23 mouse cellular contexts compared by ENCODE assay signal in genomic region chr5:34585216-34585615, GRCm38 (mm10). TPM values are rescaled to one million over a fixed set of nuclear protein-coding genes. Genes with fewer than 3 reads are reported as not detected.
DNase-seq lines count a peak whose midpoint lies in the region; ATAC-seq and TF ChIP-seq lines count a peak whose summit lies in the region.
"Had no signal": no experiment of that assay in that cellular context is flagged by ENCODE, and none has a peak within 500 bp of the region (broad histone marks: within the 10 kb centered on the region; RNA-seq: fewer than 3 reads in every experiment).

No protein-coding gene starts in this region.

- no peak for DNase-seq in cerebellum, adult 2 months
- no peak for DNase-seq in cerebellum, adult 18-20 months
- no peak for DNase-seq in liver
- peak; percentile 38 for DNase-seq in retina, postnatal 1 day
- no peak for DNase-seq in retina, embryonic 14.5 days (ENCODE audit: low spot score)
- DNase-seq: adrenal gland, adult 8-10 months; adrenal gland, postnatal 25 days; cerebellum, adult 8-10 months; cerebellum, postnatal 10 days; cerebellum, postnatal 36 days; embryo, embryonic 11 days; gastrocnemius, postnatal 25 days; heart, adult 2 months had no signal

- H3K4me1 ChIP-seq in cerebellum, adult 2 months (ENCODE audit: control insufficient read depth, insufficient read depth, low read length): peaks cover 34% of the 10 kb centered on the region
- H3K4me1 ChIP-seq in liver, embryonic 12.5 days: peaks cover 90% of the 10 kb centered on the region

- no peak for TF ChIP-seq CTCF in cerebellum, adult 2 months (IDR thresholded peaks at IDR 0.05; ENCODE audit: borderline replicate concordance, insufficient read depth, low read depth, low read length)

- H3K4me3 ChIP-seq in cerebellum, adult 2 months (replicated peaks; ENCODE audit: insufficient read depth, low read depth, low read length): no peak overlapping the region
- H3K4me3 ChIP-seq in liver, embryonic 12.5 days: no peak overlapping the region
- H3K4me3 ChIP-seq: embryonic facial prominence, embryonic 10.5 days; embryonic facial prominence, embryonic 13.5 days; erythroblast, embryonic 14.5 days; forebrain, embryonic 12.5 days; forebrain, embryonic 15.5 days; heart, adult 2 months; heart, embryonic 10.5 days; hindbrain, embryonic 12.5 days; hindbrain, embryonic 15.5 days had no signal

- H3K36me3 ChIP-seq in liver, embryonic 12.5 days: peaks cover 36% of the 10 kb centered on the region
- H3K36me3 ChIP-seq: forebrain, embryonic 12.5 days; forebrain, embryonic 15.5 days; heart, embryonic 10.5 days; hindbrain, embryonic 15.5 days had no signal

- WGBS in cerebellum, adult 2 months: 25% methylated on average over 5 of the region's 5 CpGs
- 75% methylated on average over 5 of the region's 5 CpGs for WGBS in liver, embryonic 12.5 days (ENCODE audit: insufficient replicate concordance)

- peak overlapping the region; percentile 54; the same call in 1 of the 2 replicates for H3K27ac ChIP-seq in cerebellum, adult 2 months (ENCODE audit: insufficient read depth, low read length)
- peak overlapping the region; percentile 3; the same call in 1 of the 2 replicates for H3K27ac ChIP-seq in liver, embryonic 12.5 days
- H3K27ac ChIP-seq: embryonic facial prominence, embryonic 10.5 days; embryonic facial prominence, embryonic 13.5 days; forebrain, embryonic 12.5 days; forebrain, embryonic 15.5 days; heart, adult 2 months; heart, embryonic 10.5 days; hindbrain, embryonic 12.5 days; hindbrain, embryonic 15.5 days had no signal

- no peaks in the 10 kb centered on the region for H3K9me3 ChIP-seq in liver, embryonic 12.5 days (replicated peaks)
- H3K9me3 ChIP-seq: embryonic facial prominence, embryonic 10.5 days; embryonic facial prominence, embryonic 13.5 days; forebrain, embryonic 12.5 days; forebrain, embryonic 15.5 days; heart, embryonic 10.5 days; hindbrain, embryonic 12.5 days; hindbrain, embryonic 15.5 days had no signal

- no peak for ATAC-seq in liver, embryonic 12.5 days
- ATAC-seq: activated CD4-positive, CD25-positive, alpha-beta regulatory T cell, adult 4 months; forebrain, embryonic 15.5 days had no signal

- no peak overlapping the region for H3K4me2 ChIP-seq in liver, embryonic 12.5 days
- H3K4me2 ChIP-seq: embryonic facial prominence, embryonic 13.5 days; forebrain, embryonic 12.5 days; forebrain, embryonic 15.5 days; hindbrain, embryonic 12.5 days; hindbrain, embryonic 15.5 days had no signal

- TF ChIP-seq POLR2A in cerebellum, adult 2 months (IDR thresholded peaks at IDR 0.05; ENCODE audit: borderline replicate concordance, insufficient read depth, low read length): no peak

- no peaks in the 10 kb centered on the region for H3K27me3 ChIP-seq in cerebellum, adult 2 months (ENCODE audit: control insufficient read depth, insufficient read depth, low read length)
- no peaks in the 10 kb centered on the region for H3K27me3 ChIP-seq in liver, embryonic 12.5 days (replicated peaks)
- H3K27me3 ChIP-seq: embryonic facial prominence, embryonic 13.5 days; forebrain, embryonic 12.5 days; forebrain, embryonic 15.5 days; hindbrain, embryonic 12.5 days; hindbrain, embryonic 15.5 days had no signal

- H3K9ac ChIP-seq in liver, embryonic 12.5 days: no peak overlapping the region
- H3K9ac ChIP-seq: embryonic facial prominence, embryonic 13.5 days; forebrain, embryonic 12.5 days; forebrain, embryonic 15.5 days; hindbrain, embryonic 12.5 days; hindbrain, embryonic 15.5 days had no signal

RNA-seq across cellular contexts. Expression of gene Add1, which starts 11.8 kb away (rescaled TPM):
- 303 and 315 TPM in 2 replicates for polyA plus RNA-seq in cerebellum, adult 2 months (2012; rRNA removed)
- polyA plus RNA-seq in liver, embryonic 12.5 days (2016; fragmentation: Nextera tagmentation; extraction: Ambion mirVana): 164 and 166 TPM in 2 replicates

RNA-seq across cellular contexts. Expression of gene Mfsd10, which starts 51.8 kb away (rescaled TPM):
- polyA plus RNA-seq in cerebellum, adult 2 months (2012; rRNA removed): 114 and 127 TPM in 2 replicates
- 66.8 and 77.4 TPM in 2 replicates for polyA plus RNA-seq in liver, embryonic 12.5 days (2016; fragmentation: Nextera tagmentation; extraction: Ambion mirVana)

RNA-seq across cellular contexts. Expression of gene Sh3bp2, which starts 59.6 kb away (rescaled TPM):
- polyA plus RNA-seq in cerebellum, adult 2 months (2012; rRNA removed): 3.2 and 3.6 TPM in 2 replicates
- polyA plus RNA-seq in liver, embryonic 12.5 days (2016; fragmentation: Nextera tagmentation; extraction: Ambion mirVana): 4.0 and 5.0 TPM in 2 replicates
